Mouse (Mus musculus): Measurements from ENCODE around the gene Phf24.
"Not testable (repeated sequence)": the region's sequence is repeated elsewhere in the genome, so short reads cannot be mapped to it uniquely, and the experiment has no call there.

Gene Phf24

GRCm38 (mm10) chr4:42950065-42950558 is 33.7 kb downstream of the Phf24 start:
- peak; percentile 94 for DNase-seq (ENCODE audit: low read depth, low spot score)

- peak; percentile 50 for DNase-seq (ENCODE audit: low read depth, low spot score)
Measured at GRCm38 (mm10) chr4:42951206-42952195, 35.0 kb downstream of the Phf24 start.

GRCm38 (mm10) chr4:42952563-42952962 is 36.1 kb downstream of the Phf24 start:
- peak; percentile 95 for DNase-seq (ENCODE audit: low read depth, low spot score)

- DNase-seq (ENCODE audit: low read depth, low spot score): peak; percentile 98
Measured at GRCm38 (mm10) chr4:42953435-42954094, 37.1 kb downstream of the Phf24 start.

- DNase-seq (ENCODE audit: low read depth, low spot score): peak; percentile 81
Measured at GRCm38 (mm10) chr4:42954297-42954696, 37.8 kb downstream of the Phf24 start.

- peak; percentile 60 for DNase-seq (ENCODE audit: low read depth, low spot score)
Measured at GRCm38 (mm10) chr4:42955200-42955599, 38.7 kb downstream of the Phf24 start.

- no peak for DNase-seq (ENCODE audit: low read depth, low spot score)
Measured at GRCm38 (mm10) chr4:42956581-42956980, 40.1 kb downstream of the Phf24 start.

GRCm38 (mm10) chr4:42957306-42957705 is 40.8 kb downstream of the Phf24 start:
- no peak for DNase-seq (ENCODE audit: low read depth, low spot score)

GRCm38 (mm10) chr4:42957979-42958378 is 41.5 kb downstream of the Phf24 start:
- no peak for DNase-seq (ENCODE audit: low read depth, low spot score)

- peak; percentile 58 for DNase-seq (ENCODE audit: low read depth, low spot score)
Measured at GRCm38 (mm10) chr4:42958942-42959341, 42.5 kb downstream of the Phf24 start.

- peak; percentile 49 for DNase-seq (ENCODE audit: low read depth, low spot score)
Measured at GRCm38 (mm10) chr4:42959382-42959781, 42.9 kb downstream of the Phf24 start.

GRCm38 (mm10) chr4:42961592-42961991 is 45.1 kb downstream of the Phf24 start:
- DNase-seq (ENCODE audit: low read depth, low spot score): peak; percentile 64

- no peak for DNase-seq (ENCODE audit: low read depth, low spot score)
Measured at GRCm38 (mm10) chr4:42963480-42963879, 47.0 kb downstream of the Phf24 start.

GRCm38 (mm10) chr4:42965039-42965719 is 48.7 kb downstream of the Phf24 start:
- DNase-seq (ENCODE audit: low read depth, low spot score): peak; percentile 71

GRCm38 (mm10) chr4:42969304-42969703 is 52.8 kb downstream of the Phf24 start, which contains the start of gene 1700022I11Rik:
Gene 1700022I11Rik (plus strand): TSS chr4:42969604.
- DNase-seq (ENCODE audit: low read depth, low spot score): no peak

GRCm38 (mm10) chr4:42972952-42973351 is 56.5 kb downstream of the Phf24 start:
- no peak for DNase-seq (ENCODE audit: low read depth, low spot score)

- DNase-seq (ENCODE audit: low read depth, low spot score): no peak
Measured at GRCm38 (mm10) chr4:42973868-42974267, 57.4 kb downstream of the Phf24 start.

GRCm38 (mm10) chr4:42978062-42978461 is 61.6 kb downstream of the Phf24 start:
- no peak for DNase-seq (ENCODE audit: low read depth, low spot score)

GRCm38 (mm10) chr4:42980467-42980866 is 64.0 kb downstream of the Phf24 start:
- DNase-seq (ENCODE audit: low read depth, low spot score): not testable (repeated sequence)

GRCm38 (mm10) chr4:42988296-42988695 is 71.8 kb downstream of the Phf24 start:
- no peak for DNase-seq (ENCODE audit: low read depth, low spot score)
